Mouse (Mus musculus): ENCODE measurements around the gene Rbms1.
A peak's percentile ranks its signal among the peaks of the same experiment; 100 is the strongest.

The Rbms1 gene

DNA sequence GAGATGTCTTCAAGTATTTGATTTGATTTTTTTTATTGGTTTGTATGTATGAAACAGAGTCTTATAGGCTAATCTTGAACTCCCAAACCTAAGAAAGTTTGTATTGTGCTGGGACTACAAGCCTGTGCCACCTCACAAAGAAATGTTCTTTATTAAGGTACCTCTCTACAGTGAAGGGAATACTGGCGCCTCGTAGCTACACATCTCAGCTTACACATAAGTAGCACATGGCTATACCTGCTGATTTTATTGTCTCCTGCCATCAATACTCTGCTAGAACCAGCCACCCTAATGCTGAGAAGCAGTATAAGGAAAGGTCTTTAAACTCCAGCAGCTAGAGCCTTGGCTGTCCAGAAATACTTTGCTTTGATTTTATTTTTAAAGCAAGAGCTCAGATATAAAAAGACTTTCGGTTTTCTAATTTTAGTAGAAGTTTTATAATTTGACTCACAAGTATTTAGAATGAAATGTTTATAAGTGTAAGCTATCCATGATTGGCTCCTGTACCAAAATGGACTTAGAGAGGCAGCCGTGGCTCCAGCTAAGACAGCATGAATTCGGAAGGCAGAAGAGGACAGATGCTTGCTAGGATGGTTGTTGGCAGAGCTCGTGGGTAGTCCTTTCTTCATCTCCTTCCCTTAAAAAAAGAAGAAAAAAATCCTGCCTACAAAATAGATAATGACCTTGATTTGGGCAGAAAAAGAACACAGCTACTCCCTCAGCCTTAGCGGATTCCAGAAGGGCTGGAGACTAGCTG, 48.3 kb downstream of the Rbms1 start:
- DNase-seq = no peak

- DNase-seq = no peak
Measured at GRCm38 (mm10) chr2:60913281-60913680, 49.7 kb downstream of the Rbms1 start.

DNA sequence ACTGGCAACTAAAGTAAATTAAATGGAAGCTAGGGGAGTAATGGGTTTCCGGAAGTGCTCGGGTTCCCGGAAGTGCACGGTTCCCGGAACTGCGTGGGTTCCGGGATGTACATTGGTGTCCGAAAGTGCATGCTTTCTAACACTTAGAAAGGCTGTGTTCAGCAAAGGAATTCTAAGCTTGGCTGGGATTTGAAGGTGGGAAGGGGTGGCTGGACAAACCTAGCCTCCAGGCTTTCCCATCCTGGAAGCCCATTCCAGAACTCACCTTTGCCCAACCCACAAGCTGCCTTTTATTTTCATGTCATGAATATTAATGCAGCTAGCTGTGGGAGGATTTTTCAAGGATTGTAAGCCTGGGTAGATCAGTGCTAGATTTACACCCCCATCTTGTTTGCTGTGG, 51.3 kb downstream of the Rbms1 start:
- no peak for DNase-seq

GRCm38 (mm10) chr2:60910820-60911219, 52.2 kb downstream of the Rbms1 start:
- no peak for DNase-seq

DNA sequence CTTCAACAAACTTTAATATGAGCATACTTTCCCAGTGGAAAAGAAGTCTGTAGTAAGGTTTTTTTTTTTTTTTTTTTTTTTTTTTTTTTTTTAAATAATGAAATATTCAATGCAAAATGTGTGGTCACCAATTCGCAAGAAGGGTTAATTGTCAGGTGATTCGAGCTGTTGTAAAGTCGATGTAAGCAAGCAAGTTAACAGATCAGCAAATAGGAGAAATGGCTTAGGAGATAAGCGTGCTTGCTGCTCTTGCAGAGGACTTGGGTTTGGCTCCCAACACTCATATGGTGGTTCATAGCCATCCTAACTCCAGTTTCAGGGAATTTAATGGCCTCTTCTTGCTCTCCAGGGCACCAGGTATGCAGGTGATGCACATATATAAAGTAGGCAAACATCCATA, 54.4 kb downstream of the Rbms1 start:
- DNase-seq = no peak

GRCm38 (mm10) chr2:60908116-60908515, 54.9 kb downstream of the Rbms1 start:
- DNase-seq = no peak

- DNase-seq = peak; percentile 18
Measured at GRCm38 (mm10) chr2:60905283-60905682, 57.7 kb downstream of the Rbms1 start.

GRCm38 (mm10) chr2:60904141-60904540, 58.9 kb downstream of the Rbms1 start:
- DNase-seq = peak; percentile 60

DNA sequence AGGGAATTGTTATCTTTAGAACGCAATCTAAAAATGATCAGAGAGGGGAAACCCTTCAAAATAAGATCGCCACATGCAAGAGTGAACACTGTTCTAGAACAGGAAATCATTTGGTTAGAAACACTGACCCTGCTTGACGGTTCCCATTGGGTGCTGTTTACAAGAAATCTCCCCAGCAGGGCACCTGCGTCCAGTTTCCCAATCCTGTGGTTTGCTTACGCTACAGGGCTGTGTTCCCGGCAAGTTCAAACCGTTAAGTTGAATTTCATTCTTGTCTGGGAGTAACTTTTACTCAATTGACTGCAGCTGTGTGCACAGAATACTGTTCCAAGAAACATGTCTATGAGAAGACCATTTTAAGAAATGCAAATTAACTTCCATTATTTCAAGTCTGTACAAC, 59.5 kb downstream of the Rbms1 start:
- DNase-seq = no peak

- no peak for DNase-seq
Measured at GRCm38 (mm10) chr2:60902446-60903137, 60.4 kb downstream of the Rbms1 start.

DNA sequence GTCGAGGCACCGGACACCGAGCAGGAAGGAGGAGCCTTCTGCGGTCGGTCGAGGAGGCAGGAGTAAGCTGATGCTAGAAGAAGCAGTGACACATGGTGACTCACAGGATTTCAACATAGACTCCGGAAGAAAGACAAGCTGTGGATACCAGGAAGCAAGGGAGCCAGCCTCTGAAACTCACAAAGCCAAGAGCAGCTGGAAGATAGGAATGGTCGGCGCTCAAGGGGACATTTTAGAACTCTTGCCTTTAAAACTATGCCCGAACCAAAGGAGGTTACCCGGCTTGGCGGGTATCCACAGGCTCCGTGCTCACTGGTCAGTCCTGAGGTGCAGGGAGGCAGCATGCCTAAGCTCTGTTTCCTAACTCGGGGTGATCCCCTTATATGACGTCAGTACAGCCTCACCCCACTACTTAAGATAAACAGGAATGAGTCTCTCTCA, 61.5 kb downstream of the Rbms1 start:
- DNase-seq = no peak

- DNase-seq = no peak
Measured at GRCm38 (mm10) chr2:60901013-60901412, 62.0 kb downstream of the Rbms1 start.

DNA sequence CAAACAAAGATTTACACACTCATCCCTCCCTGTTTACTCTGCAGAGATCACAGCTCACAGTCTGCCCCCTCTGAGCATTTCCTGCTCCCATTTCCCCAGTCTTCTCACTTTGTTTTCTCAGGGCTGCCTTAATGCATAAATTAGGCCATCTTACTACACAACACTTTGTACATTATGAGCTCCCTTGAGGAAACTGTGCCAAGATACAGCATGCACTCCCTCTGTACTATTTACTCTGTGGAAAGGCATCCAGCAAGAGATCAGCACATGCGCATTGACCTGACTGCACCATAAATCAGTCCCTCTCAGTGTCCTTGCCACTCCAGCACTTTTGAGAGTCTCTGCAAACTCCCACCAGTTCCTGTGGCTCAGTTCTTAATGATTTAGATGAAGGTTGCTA, 70.0 kb downstream of the Rbms1 start:
- no peak for DNase-seq

GRCm38 (mm10) chr2:60883931-60884330, 79.1 kb downstream of the Rbms1 start:
- DNase-seq = peak; percentile 34

DNA sequence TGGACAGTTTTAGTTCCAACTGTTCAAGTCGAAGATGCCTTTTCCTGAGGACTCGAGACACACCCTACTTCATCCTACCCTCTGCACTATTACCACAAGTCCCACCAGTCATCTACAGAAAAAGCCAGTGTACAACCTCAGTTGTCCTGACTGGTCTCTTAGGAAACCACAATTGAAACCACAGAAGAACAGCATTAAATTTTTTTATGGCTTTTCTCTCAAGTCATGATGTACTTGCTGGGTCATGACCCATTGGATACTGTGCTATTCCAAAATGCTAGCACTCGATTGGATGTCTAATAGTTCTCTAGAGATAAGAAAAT, 80.0 kb downstream of the Rbms1 start:
- DNase-seq = no peak

DNA sequence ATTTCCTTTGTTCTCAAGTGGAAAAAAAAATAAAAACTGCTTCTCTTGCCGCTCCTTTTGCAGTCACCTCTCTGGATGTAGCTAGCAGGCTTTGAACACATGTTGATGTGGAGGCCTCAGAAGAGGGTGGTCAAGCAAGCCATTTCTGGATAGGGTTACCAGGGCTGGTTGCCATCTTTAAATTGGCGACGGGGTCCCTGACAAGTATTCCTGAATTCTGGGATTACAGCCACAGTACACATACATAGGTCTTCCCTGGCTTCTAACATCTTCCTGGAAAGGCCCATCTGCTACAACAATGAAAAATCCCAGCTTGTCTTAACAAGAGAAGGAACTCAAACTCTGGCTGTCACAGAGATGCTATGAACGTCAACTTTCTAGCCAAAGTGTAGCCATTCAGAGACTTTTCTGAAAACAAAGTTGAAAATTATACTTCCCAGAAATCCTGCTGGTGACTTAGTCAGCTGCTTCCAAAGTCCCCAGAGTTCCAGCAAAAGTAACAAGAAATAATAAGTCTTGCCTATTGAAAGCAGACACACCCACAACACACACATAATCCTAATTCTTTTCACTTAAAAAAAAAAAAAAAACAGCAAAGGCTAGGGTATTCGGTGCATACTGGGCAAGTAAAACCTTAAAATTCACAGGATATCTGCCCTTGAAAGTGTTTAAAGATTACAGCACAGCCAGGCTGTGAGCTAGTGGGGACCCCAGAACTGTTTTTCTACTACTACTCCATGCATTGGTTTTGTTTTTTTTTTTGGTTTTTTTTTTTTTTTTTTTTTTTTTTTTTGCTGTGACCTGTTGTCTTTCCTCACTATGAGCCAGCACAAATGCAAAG, 80.6 kb downstream of the Rbms1 start:
- no peak for DNase-seq

DNA sequence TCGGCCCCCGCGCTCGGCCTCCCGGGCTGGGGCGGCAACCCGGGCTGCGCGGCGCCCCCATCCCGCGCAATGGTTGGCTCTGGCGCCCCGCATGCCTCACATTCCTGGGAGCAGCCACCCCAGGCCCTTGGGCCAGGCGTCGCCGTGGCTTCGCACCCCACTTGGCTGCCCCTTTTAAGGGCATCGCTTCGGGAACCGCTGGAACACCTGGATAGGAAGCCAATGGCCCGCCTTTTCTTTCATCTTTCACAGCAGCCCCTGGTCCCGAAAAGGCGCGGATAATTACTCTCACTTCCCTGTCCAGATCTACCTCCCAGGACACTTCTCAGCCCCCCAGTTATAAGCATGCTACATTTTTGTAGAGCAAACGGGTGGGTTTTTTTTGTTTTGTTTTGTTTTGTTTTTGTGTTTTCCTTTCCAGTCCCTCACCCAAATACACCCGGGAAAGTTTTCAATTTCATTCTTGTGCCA, 81.4 kb downstream of the Rbms1 start:
- DNase-seq = no peak

DNA sequence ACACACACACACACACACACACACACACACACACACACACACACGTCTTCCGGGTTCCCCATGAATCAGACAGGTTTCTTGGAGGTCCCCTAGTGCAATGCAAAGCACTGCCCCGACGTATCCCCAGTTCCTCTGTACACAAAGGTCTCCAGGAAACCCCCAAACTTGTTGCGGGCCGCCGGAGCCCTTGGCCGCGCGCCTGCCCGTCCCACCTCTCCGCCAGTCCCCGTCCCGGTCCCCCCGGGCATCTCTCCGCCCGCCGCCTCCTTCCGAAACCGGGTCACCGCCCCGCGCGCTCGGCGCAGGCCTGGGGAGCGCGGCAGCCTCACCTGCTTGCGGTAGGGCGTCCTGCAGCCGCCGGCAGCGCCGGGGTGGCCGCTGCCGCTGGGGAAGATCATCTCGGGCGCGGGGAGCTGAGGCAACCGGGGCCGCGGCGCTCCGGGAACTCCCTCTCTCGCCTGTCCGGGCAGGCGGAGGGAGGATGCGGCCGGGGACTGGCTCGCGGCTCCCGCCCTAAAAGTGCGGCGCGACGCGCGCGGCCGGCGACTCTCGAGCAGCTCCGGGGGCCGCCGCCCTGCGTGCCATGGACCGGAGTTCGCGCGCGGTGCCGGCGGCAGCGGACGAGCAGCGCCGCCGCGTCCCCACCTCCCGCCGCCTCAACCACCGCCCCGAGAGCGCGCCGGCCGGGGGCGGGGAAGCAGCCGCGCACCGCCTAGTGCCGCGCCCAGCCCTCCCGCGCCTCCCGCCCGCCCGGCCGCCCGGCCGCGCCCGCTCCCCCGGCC, 82.0 kb downstream of the Rbms1 start:
- peak; percentile 79 for DNase-seq

GRCm38 (mm10) chr2:60879966-60880788, 82.8 kb downstream of the Rbms1 start:
- no peak for DNase-seq

DNA sequence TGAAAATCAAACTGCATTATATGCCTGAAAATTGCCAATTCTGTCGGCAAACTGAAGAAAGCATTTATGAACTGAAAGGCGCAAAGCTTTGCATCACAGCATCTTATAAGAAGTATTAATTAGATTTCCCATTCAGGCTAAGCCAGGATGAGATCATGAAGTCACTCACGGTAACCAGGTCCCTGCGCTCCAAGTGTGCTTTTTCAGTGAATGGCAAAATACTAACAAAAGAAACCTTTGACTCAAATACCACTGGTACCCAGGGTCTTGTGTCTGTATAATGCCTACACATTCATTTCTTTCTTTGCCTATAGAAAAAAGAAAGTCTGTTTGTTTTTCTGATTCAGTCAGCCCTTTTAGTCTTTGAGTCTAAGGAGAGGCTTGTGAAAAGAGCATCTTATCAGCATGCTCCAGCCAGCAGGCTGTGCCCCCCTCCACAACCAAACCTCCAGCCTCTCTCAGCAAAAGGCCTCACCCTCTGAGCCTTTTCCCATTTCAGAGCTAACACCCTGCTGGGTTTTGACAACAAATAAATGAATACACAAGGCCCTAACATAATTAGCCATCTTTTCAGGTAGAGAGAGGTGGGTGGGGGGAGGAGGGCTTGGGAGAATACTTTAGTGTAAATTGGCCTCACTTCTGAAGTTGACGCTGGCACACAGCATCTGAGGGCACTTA, 83.7 kb downstream of the Rbms1 start:
- no peak for DNase-seq

All from thymus, postnatal 14 days (tissue).